Mouse (Mus musculus): ENCODE measurements at regions not wholly inside any gene's neighbourhood (a gene's known extent, or its start where the extent isn't known, plus 50 kb on each side); places are given as distances from the start of the nearest gene placed in this dataset.

GRCm38 (mm10) chr4:35356051-35356450 lies 130.1 kb upstream of the C9orf72 start:
- whole genome bisulfite sequencing: 90% methylated on average over 6 of the region's 6 CpGs
- ATAC-seq (ENCODE audit: insufficient read depth, low FRiP score, low TSS enrichment): no peak
- no peak overlapping the region for H3K9ac ChIP-seq (ENCODE audit: low read length)

GRCm38 (mm10) chr4:35354046-35354445 lies 128.1 kb upstream of the C9orf72 start:
- no peaks in the 10 kb centered on the region for H3K4me1 ChIP-seq (ENCODE audit: control insufficient read depth, insufficient read depth, low read length)
- ATAC-seq (ENCODE audit: insufficient read depth, low FRiP score, low TSS enrichment) (no peak; the same call in 1 of the 2 replicates), DNase-seq (ENCODE audit: low spot score) (peak; percentile 49)
- no peak overlapping the region for H3K4me3 ChIP-seq (ENCODE audit: low read depth, low read length)
- H3K27ac ChIP-seq (ENCODE audit: low read depth, low read length): no peak overlapping the region
- no peaks in the 10 kb centered on the region for H3K27me3 ChIP-seq (ENCODE audit: control insufficient read depth, insufficient read depth, low read length)
- H3K4me2 ChIP-seq (ENCODE audit: low read depth): no peak overlapping the region
- H3K9ac ChIP-seq (ENCODE audit: low read length): no peak overlapping the region
- no peaks in the 10 kb centered on the region for H3K9me3 ChIP-seq (ENCODE audit: control insufficient read depth, low read length)
- no peaks in the 10 kb centered on the region for H3K36me3 ChIP-seq (ENCODE audit: control insufficient read depth, insufficient read depth, low read length)
- 47% methylated on average over 14 of the region's 14 CpGs for WGBS

More at GRCm38 (mm10) chr4:35356051-35356450, 130.1 kb upstream of the C9orf72 start:
- H3K36me3 ChIP-seq (ENCODE audit: control insufficient read depth, insufficient read depth, low read length): no peaks in the 10 kb centered on the region
- H3K4me3 ChIP-seq (ENCODE audit: low read depth, low read length): no peak overlapping the region
- H3K4me2 ChIP-seq (ENCODE audit: low read depth): no peak overlapping the region
- DNase-seq (ENCODE audit: low spot score): no peak
- no peak overlapping the region for H3K27ac ChIP-seq (ENCODE audit: low read depth, low read length)
- H3K4me1 ChIP-seq (ENCODE audit: control insufficient read depth, insufficient read depth, low read length): no peaks in the 10 kb centered on the region
- H3K9me3 ChIP-seq (ENCODE audit: control insufficient read depth, low read length): no peaks in the 10 kb centered on the region
- H3K27me3 ChIP-seq (ENCODE audit: control insufficient read depth, insufficient read depth, low read length): no peaks in the 10 kb centered on the region

GRCm38 (mm10) chr4:35352606-35353005 lies 126.6 kb upstream of the C9orf72 start:
- ATAC-seq (ENCODE audit: insufficient read depth, low FRiP score, low TSS enrichment): no peak
- Histone ChIP-seq H3K4me3 (ENCODE audit: low read depth, low read length) (no peak overlapping the region), H3K27ac (ENCODE audit: low read depth, low read length) (no peak overlapping the region), H3K4me2 (ENCODE audit: low read depth) (no peak overlapping the region), H3K36me3 (ENCODE audit: control insufficient read depth, insufficient read depth, low read length) (no peaks in the 10 kb centered on the region), H3K9me3 (ENCODE audit: control insufficient read depth, low read length) (no peaks in the 10 kb centered on the region), H3K4me1 (ENCODE audit: control insufficient read depth, insufficient read depth, low read length) (no peaks in the 10 kb centered on the region), H3K27me3 (ENCODE audit: control insufficient read depth, insufficient read depth, low read length) (no peaks in the 10 kb centered on the region), H3K9ac (ENCODE audit: low read length) (no peak overlapping the region)
- no peak for DNase-seq (ENCODE audit: low spot score)
- 65% methylated on average over 1 of the region's 1 CpGs for WGBS

GRCm38 (mm10) chr4:35350465-35350864 lies 124.5 kb upstream of the C9orf72 start:
- Histone ChIP-seq H3K4me2 (ENCODE audit: low read depth) (no peak overlapping the region), H3K9me3 (ENCODE audit: control insufficient read depth, low read length) (no peaks in the 10 kb centered on the region), H3K4me1 (ENCODE audit: control insufficient read depth, insufficient read depth, low read length) (no peaks in the 10 kb centered on the region), H3K9ac (ENCODE audit: low read length) (no peak overlapping the region), H3K27me3 (ENCODE audit: control insufficient read depth, insufficient read depth, low read length) (no peaks in the 10 kb centered on the region), H3K36me3 (ENCODE audit: control insufficient read depth, insufficient read depth, low read length) (no peaks in the 10 kb centered on the region), H3K27ac (ENCODE audit: low read depth, low read length) (no peak overlapping the region), H3K4me3 (ENCODE audit: low read depth, low read length) (no peak overlapping the region)
- 73% methylated on average over 3 of the region's 3 CpGs for WGBS
- ATAC-seq (ENCODE audit: insufficient read depth, low FRiP score, low TSS enrichment) (no peak), DNase-seq (ENCODE audit: low spot score) (no peak)

GRCm38 (mm10) chr4:35347609-35348008 lies 121.6 kb upstream of the C9orf72 start:
- Histone ChIP-seq H3K9ac (ENCODE audit: low read length) (no peak overlapping the region), H3K4me1 (ENCODE audit: control insufficient read depth, insufficient read depth, low read length) (no peaks in the 10 kb centered on the region), H3K4me2 (ENCODE audit: low read depth) (no peak overlapping the region), H3K4me3 (ENCODE audit: low read depth, low read length) (no peak overlapping the region), H3K36me3 (ENCODE audit: control insufficient read depth, insufficient read depth, low read length) (no peaks in the 10 kb centered on the region), H3K27ac (ENCODE audit: low read depth, low read length) (no peak overlapping the region), H3K9me3 (ENCODE audit: control insufficient read depth, low read length) (no peaks in the 10 kb centered on the region), H3K27me3 (ENCODE audit: control insufficient read depth, insufficient read depth, low read length) (no peaks in the 10 kb centered on the region)
- no peak for ATAC-seq (ENCODE audit: insufficient read depth, low FRiP score, low TSS enrichment)
- DNase-seq (ENCODE audit: low spot score): no peak
- WGBS: 89% methylated on average over 3 of the region's 3 CpGs

GRCm38 (mm10) chr4:35343751-35344150 lies 117.8 kb upstream of the C9orf72 start:
- no peaks in the 10 kb centered on the region for H3K27me3 ChIP-seq (ENCODE audit: control insufficient read depth, insufficient read depth, low read length)
- H3K9me3 ChIP-seq (ENCODE audit: control insufficient read depth, low read length): no peaks in the 10 kb centered on the region
- 84% methylated on average over 1 of the region's 1 CpGs for WGBS
- H3K4me2 ChIP-seq (ENCODE audit: low read depth): no peak overlapping the region
- H3K36me3 ChIP-seq (ENCODE audit: control insufficient read depth, insufficient read depth, low read length): no peaks in the 10 kb centered on the region
- no peak overlapping the region for H3K27ac ChIP-seq (ENCODE audit: low read depth, low read length)
- no peak for ATAC-seq (ENCODE audit: insufficient read depth, low FRiP score, low TSS enrichment)
- H3K4me1 ChIP-seq (ENCODE audit: control insufficient read depth, insufficient read depth, low read length): no peaks in the 10 kb centered on the region
- H3K4me3 ChIP-seq (ENCODE audit: low read depth, low read length): no peak overlapping the region
- H3K9ac ChIP-seq (ENCODE audit: low read length): no peak overlapping the region
- no peak for DNase-seq (ENCODE audit: low spot score)

GRCm38 (mm10) chr4:35331161-35331560 lies 105.2 kb upstream of the C9orf72 start:
- WGBS: 88% methylated on average over 1 of the region's 1 CpGs
- Histone ChIP-seq H3K27me3 (ENCODE audit: control insufficient read depth, insufficient read depth, low read length) (no peaks in the 10 kb centered on the region), H3K36me3 (ENCODE audit: control insufficient read depth, insufficient read depth, low read length) (no peaks in the 10 kb centered on the region), H3K9me3 (ENCODE audit: control insufficient read depth, low read length) (no peaks in the 10 kb centered on the region), H3K9ac (ENCODE audit: low read length) (no peak overlapping the region), H3K27ac (ENCODE audit: low read depth, low read length) (no peak overlapping the region), H3K4me2 (ENCODE audit: low read depth) (no peak overlapping the region), H3K4me3 (ENCODE audit: low read depth, low read length) (no peak overlapping the region), H3K4me1 (ENCODE audit: control insufficient read depth, insufficient read depth, low read length) (no peaks in the 10 kb centered on the region)
- ATAC-seq (ENCODE audit: insufficient read depth, low FRiP score, low TSS enrichment) (no peak), DNase-seq (ENCODE audit: low spot score) (no peak)

GRCm38 (mm10) chr4:35325300-35325699 lies 99.3 kb upstream of the C9orf72 start:
- H3K27ac ChIP-seq (ENCODE audit: low read depth, low read length): no peak overlapping the region
- no peak for ATAC-seq (ENCODE audit: insufficient read depth, low FRiP score, low TSS enrichment)

GRCm38 (mm10) chr4:35322432-35323173 lies 96.6 kb upstream of the C9orf72 start:
- ATAC-seq (ENCODE audit: insufficient read depth, low FRiP score, low TSS enrichment) (no peak), DNase-seq (ENCODE audit: low spot score) (no peak)
- WGBS: 84% methylated on average over 2 of the region's 2 CpGs
- Histone ChIP-seq H3K4me1 (ENCODE audit: control insufficient read depth, insufficient read depth, low read length) (no peaks in the 10 kb centered on the region), H3K9me3 (ENCODE audit: control insufficient read depth, low read length) (no peaks in the 10 kb centered on the region), H3K4me3 (ENCODE audit: low read depth, low read length) (no peak overlapping the region), H3K27ac (ENCODE audit: low read depth, low read length) (no peak overlapping the region), H3K27me3 (ENCODE audit: control insufficient read depth, insufficient read depth, low read length) (no peaks in the 10 kb centered on the region), H3K9ac (ENCODE audit: low read length) (no peak overlapping the region), H3K4me2 (ENCODE audit: low read depth) (no peak overlapping the region), H3K36me3 (ENCODE audit: control insufficient read depth, insufficient read depth, low read length) (no peaks in the 10 kb centered on the region)

More at GRCm38 (mm10) chr4:35325300-35325699, 99.3 kb upstream of the C9orf72 start:
- no peaks in the 10 kb centered on the region for H3K4me1 ChIP-seq (ENCODE audit: control insufficient read depth, insufficient read depth, low read length)
- no peak for DNase-seq (ENCODE audit: low spot score)
- no peaks in the 10 kb centered on the region for H3K9me3 ChIP-seq (ENCODE audit: control insufficient read depth, low read length)
- no peak overlapping the region for H3K4me3 ChIP-seq (ENCODE audit: low read depth, low read length)
- no peaks in the 10 kb centered on the region for H3K36me3 ChIP-seq (ENCODE audit: control insufficient read depth, insufficient read depth, low read length)
- no peaks in the 10 kb centered on the region for H3K27me3 ChIP-seq (ENCODE audit: control insufficient read depth, insufficient read depth, low read length)
- H3K4me2 ChIP-seq (ENCODE audit: low read depth): no peak overlapping the region
- H3K9ac ChIP-seq (ENCODE audit: low read length): no peak overlapping the region

All from neural tube, embryonic 11.5 days (tissue).